Mouse (Mus musculus) lung, postnatal 0 days (tissue): ENCODE measurements around the gene Gm10799.

Experiments used
- CTCF ChIP-seq: IDR thresholded peaks from 2 replicates; pipeline ENCODE4 v1.5.1; 2016; ENCODE audit warnings: antibody characterized with exemption, mild to moderate bottlenecking
- EP300 ChIP-seq: IDR thresholded peaks from 2 replicates; pipeline ENCODE4 v1.6.1; 2016; ENCODE audit warnings: antibody characterized with exemption, mild to moderate bottlenecking, control low read depth

GRCm38 (mm10) chr2:104093305-104093704, 25.0 kb upstream of the Gm10799 start:
- TF ChIP-seq CTCF (no peak), EP300 (no peak)
